Mouse (Mus musculus) midbrain, embryonic 10.5 days (tissue): ENCODE results near the gene Fut11. TPM values are rescaled to one million over a fixed set of nuclear protein-coding genes. Genes with fewer than 3 reads are reported as not detected.

Experiments used
- microRNA-seq: library from miRNA; unstranded; fragments of <30 nt; microRNA quantifications from one replicate; pipeline ENCODE4, GENCODE M21; 2017
- polyA plus RNA-seq: library from polyadenylated mRNA; unstranded; fragments of >200 nt; fragmentation: Nextera tagmentation; extraction: Ambion mirVana; gene quantifications from 2 replicates; pipeline ENCODE4 v1.2.1, GENCODE M21; 2016

The Fut11 gene
- polyA plus RNA-seq, 1 experiment from 2014 or later, result 18.3 TPM

Small RNA genes lying within 50 kb of the gene (microRNA-seq; reads per million reads assigned to microRNA genes)
- gene Mir6946, result not detected

Other genes with a start within 250 kb of the Fut11 start
- 0.46 and 0.66 TPM in 2 replicates for gene Cfap70, start 242.7 kb upstream of the Fut11 start, polyA plus RNA-seq
- 11.8 and 15.5 TPM in 2 replicates for gene Anxa7, start 214.8 kb upstream of the Fut11 start, polyA plus RNA-seq
- 1.1 and 1.2 TPM in 2 replicates for gene Mss51, start 198.1 kb upstream of the Fut11 start, polyA plus RNA-seq
- 40.9 and 48.8 TPM in 2 replicates for gene Ppp3cb, start 148.4 kb upstream of the Fut11 start, polyA plus RNA-seq
- 14.2 and 14.3 TPM in 2 replicates for gene Usp54, start 53.9 kb upstream of the Fut11 start, polyA plus RNA-seq
- not detected in 2 replicates for gene Myoz1, start 38.4 kb upstream of the Fut11 start, polyA plus RNA-seq
- gene Synpo2l, start 26.6 kb upstream of the Fut11 start, polyA plus RNA-seq, result 0.07 and 0.11 TPM in 2 replicates
- 103 and 114 TPM in 2 replicates for gene Sec24c, start 20.7 kb upstream of the Fut11 start, polyA plus RNA-seq
- gene Chchd1, start 8.0 kb downstream of the Fut11 start, polyA plus RNA-seq, result 242 and 277 TPM in 2 replicates
- gene Zswim8, start 12.6 kb downstream of the Fut11 start, polyA plus RNA-seq, result 26.1 and 34.4 TPM in 2 replicates
- 24.0 and 26.2 TPM in 2 replicates for gene Ndst2, start 39.6 kb downstream of the Fut11 start, polyA plus RNA-seq
- 41.8 and 42.8 TPM in 2 replicates for gene Camk2g, start 99.1 kb downstream of the Fut11 start, polyA plus RNA-seq
- 0.49 and 0.70 TPM in 2 replicates for gene Plau, start 141.7 kb downstream of the Fut11 start, polyA plus RNA-seq
- gene Vcl, start 234.4 kb downstream of the Fut11 start, polyA plus RNA-seq, result 29.6 and 30.1 TPM in 2 replicates